Mouse (Mus musculus): Measurements from ENCODE around the gene Mrpl57. TPM values are rescaled to one million over a fixed set of nuclear protein-coding genes. Genes with fewer than 3 reads are reported as not detected.
"Not testable (repeated sequence)": the region's sequence is repeated elsewhere in the genome, so short reads cannot be mapped to it uniquely, and the experiment has no call there.

Gene Mrpl57
- polyA plus RNA-seq, 1 experiment from 2014 or later, result 264 TPM

GRCm38 (mm10) chr14:57808558-57808957 lies 17.5 kb upstream of the Mrpl57 start:
- H3K36me3 ChIP-seq (ENCODE audit: control insufficient read depth, insufficient read depth, low read length), result peaks cover 53% of the 10 kb centered on the region
- no peak for DNase-seq (ENCODE audit: low spot score)
- WGBS, result 73% methylated on average over 5 of the region's 5 CpGs
- peak; percentile 53; the same call in 1 of the 2 replicates for ATAC-seq (replicated peaks; ENCODE audit: low FRiP score)
- no peaks in the 10 kb centered on the region for H3K27me3 ChIP-seq (replicated peaks; ENCODE audit: control insufficient read depth, insufficient read depth, low read length)
- no peak overlapping the region for H3K27ac ChIP-seq (ENCODE audit: low read depth, low read length)
- H3K9ac ChIP-seq (ENCODE audit: low read depth, low read length), result no peak overlapping the region
- no peak overlapping the region for H3K4me2 ChIP-seq
- no peak overlapping the region for H3K4me3 ChIP-seq (ENCODE audit: low read depth, low read length)
- no peaks in the 10 kb centered on the region for H3K4me1 ChIP-seq (replicated peaks; ENCODE audit: control insufficient read depth, insufficient read depth, low read length)
- H3K9me3 ChIP-seq (ENCODE audit: control insufficient read depth, low read length), result no peaks in the 10 kb centered on the region

GRCm38 (mm10) chr14:57810886-57811285 lies 15.1 kb upstream of the Mrpl57 start:
- peaks cover 59% of the 10 kb centered on the region for H3K36me3 ChIP-seq (ENCODE audit: control insufficient read depth, insufficient read depth, low read length)
- no peak overlapping the region for H3K4me3 ChIP-seq (ENCODE audit: low read depth, low read length)
- no peak overlapping the region for H3K4me2 ChIP-seq
- H3K9me3 ChIP-seq (ENCODE audit: control insufficient read depth, low read length), result no peaks in the 10 kb centered on the region
- no peak for DNase-seq (ENCODE audit: low spot score)
- WGBS, result 91% methylated on average over 2 of the region's 2 CpGs
- no peaks in the 10 kb centered on the region for H3K27me3 ChIP-seq (replicated peaks; ENCODE audit: control insufficient read depth, insufficient read depth, low read length)
- ATAC-seq (replicated peaks; ENCODE audit: low FRiP score), result no peak
- no peak overlapping the region for H3K9ac ChIP-seq (ENCODE audit: low read depth, low read length)
- no peaks in the 10 kb centered on the region for H3K4me1 ChIP-seq (replicated peaks; ENCODE audit: control insufficient read depth, insufficient read depth, low read length)
- H3K27ac ChIP-seq (ENCODE audit: low read depth, low read length), result no peak overlapping the region

- ATAC-seq (replicated peaks; ENCODE audit: low FRiP score) (no peak), DNase-seq (ENCODE audit: low spot score) (no peak)
- Histone ChIP-seq H3K27ac (ENCODE audit: low read depth, low read length) (no peak overlapping the region), H3K9me3 (ENCODE audit: control insufficient read depth, low read length) (no peaks in the 10 kb centered on the region), H3K4me3 (ENCODE audit: low read depth, low read length) (no peak overlapping the region), H3K4me2 (no peak overlapping the region), H3K4me1 (replicated peaks; ENCODE audit: control insufficient read depth, insufficient read depth, low read length) (no peaks in the 10 kb centered on the region), H3K9ac (ENCODE audit: low read depth, low read length) (no peak overlapping the region), H3K27me3 (replicated peaks; ENCODE audit: control insufficient read depth, insufficient read depth, low read length) (no peaks in the 10 kb centered on the region), H3K36me3 (ENCODE audit: control insufficient read depth, insufficient read depth, low read length) (peaks cover 59% of the 10 kb centered on the region)
- WGBS, result 97% methylated on average over 5 of the region's 5 CpGs
Observed at GRCm38 (mm10) chr14:57811844-57812243, 14.2 kb upstream of the Mrpl57 start.

GRCm38 (mm10) chr14:57820839-57821238 lies 5.2 kb upstream of the Mrpl57 start:
- H3K27ac ChIP-seq (ENCODE audit: low read depth, low read length), result no peak overlapping the region
- H3K4me3 ChIP-seq (ENCODE audit: low read depth, low read length), result no peak overlapping the region
- no peak overlapping the region for H3K4me2 ChIP-seq
- no peaks in the 10 kb centered on the region for H3K27me3 ChIP-seq (replicated peaks; ENCODE audit: control insufficient read depth, insufficient read depth, low read length)
- H3K4me1 ChIP-seq (replicated peaks; ENCODE audit: control insufficient read depth, insufficient read depth, low read length), result no peaks in the 10 kb centered on the region
- H3K9me3 ChIP-seq (ENCODE audit: control insufficient read depth, low read length), result no peaks in the 10 kb centered on the region
- ATAC-seq (replicated peaks; ENCODE audit: low FRiP score) (0 out of 2 replicates have a peak, but pooled peaks have one; percentile 33), DNase-seq (ENCODE audit: low spot score) (no peak)
- H3K9ac ChIP-seq (ENCODE audit: low read depth, low read length), result no peak overlapping the region
- 37% methylated on average over 4 of the region's 4 CpGs for WGBS
- H3K36me3 ChIP-seq (ENCODE audit: control insufficient read depth, insufficient read depth, low read length), result peaks cover 29% of the 10 kb centered on the region

- peak overlapping the region; percentile 73 for H3K4me2 ChIP-seq
- no peaks in the 10 kb centered on the region for H3K27me3 ChIP-seq (replicated peaks; ENCODE audit: control insufficient read depth, insufficient read depth, low read length)
- no peaks in the 10 kb centered on the region for H3K9me3 ChIP-seq (ENCODE audit: control insufficient read depth, low read length)
- no peak for ATAC-seq (replicated peaks; ENCODE audit: low FRiP score)
- H3K36me3 ChIP-seq (ENCODE audit: control insufficient read depth, insufficient read depth, low read length), result 0 out of 2 replicates have a peak, but pooled peaks cover 2% of the 10 kb centered on the region
- peaks cover 7% of the 10 kb centered on the region; the same call in 1 of the 2 replicates for H3K4me1 ChIP-seq (replicated peaks; ENCODE audit: control insufficient read depth, insufficient read depth, low read length)
- H3K9ac ChIP-seq (ENCODE audit: low read depth, low read length), result peak overlapping the region; percentile 96
- peak overlapping the region; percentile 87 for H3K4me3 ChIP-seq (ENCODE audit: low read depth, low read length)
- 52% methylated on average over 1 of the region's 1 CpGs for WGBS
- no peak overlapping the region for H3K27ac ChIP-seq (ENCODE audit: low read depth, low read length)
- no peak for DNase-seq (ENCODE audit: low spot score)
Observed at GRCm38 (mm10) chr14:57827284-57827683, 1.2 kb downstream of the Mrpl57 start.

DNA sequence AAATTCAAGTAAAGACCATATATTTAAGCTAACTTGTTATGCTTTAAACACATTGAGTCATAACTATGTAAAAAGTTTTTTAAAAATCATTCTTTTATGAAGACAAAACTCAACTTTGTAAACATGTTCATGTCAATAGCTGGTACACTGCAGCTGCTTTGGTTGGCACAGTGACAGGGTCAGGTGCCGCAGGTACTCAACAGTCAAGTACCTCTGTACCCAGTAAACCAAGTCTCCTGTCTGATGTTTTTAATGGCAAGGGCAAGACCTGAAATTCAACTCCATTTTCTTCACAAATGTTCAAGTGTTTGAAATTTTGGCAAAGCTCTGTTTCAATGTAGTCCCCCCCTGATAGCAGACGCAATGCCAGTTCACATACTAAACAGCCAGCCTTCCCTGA lies 7.5 kb downstream of the Mrpl57 start:
- Histone ChIP-seq H3K9ac (ENCODE audit: low read depth, low read length) (no peak overlapping the region), H3K4me1 (replicated peaks; ENCODE audit: control insufficient read depth, insufficient read depth, low read length) (0 out of 2 replicates have a peak, but pooled peaks cover 4% of the 10 kb centered on the region), H3K36me3 (ENCODE audit: control insufficient read depth, insufficient read depth, low read length) (peaks cover 7% of the 10 kb centered on the region), H3K4me3 (ENCODE audit: low read depth, low read length) (no peak overlapping the region), H3K27ac (ENCODE audit: low read depth, low read length) (no peak overlapping the region), H3K9me3 (ENCODE audit: control insufficient read depth, low read length) (no peaks in the 10 kb centered on the region), H3K4me2 (no peak overlapping the region), H3K27me3 (replicated peaks; ENCODE audit: control insufficient read depth, insufficient read depth, low read length) (no peaks in the 10 kb centered on the region)
- DNase-seq (ENCODE audit: low spot score) (no peak), ATAC-seq (replicated peaks; ENCODE audit: low FRiP score) (no peak)
- WGBS, result 96% methylated on average over 2 of the region's 2 CpGs

GRCm38 (mm10) chr14:57835157-57835556 lies 9.1 kb downstream of the Mrpl57 start:
- no peak for DNase-seq (ENCODE audit: low spot score)
- peak; percentile 93 for ATAC-seq (replicated peaks; ENCODE audit: low FRiP score)
- no peak overlapping the region for H3K4me2 ChIP-seq

DNA sequence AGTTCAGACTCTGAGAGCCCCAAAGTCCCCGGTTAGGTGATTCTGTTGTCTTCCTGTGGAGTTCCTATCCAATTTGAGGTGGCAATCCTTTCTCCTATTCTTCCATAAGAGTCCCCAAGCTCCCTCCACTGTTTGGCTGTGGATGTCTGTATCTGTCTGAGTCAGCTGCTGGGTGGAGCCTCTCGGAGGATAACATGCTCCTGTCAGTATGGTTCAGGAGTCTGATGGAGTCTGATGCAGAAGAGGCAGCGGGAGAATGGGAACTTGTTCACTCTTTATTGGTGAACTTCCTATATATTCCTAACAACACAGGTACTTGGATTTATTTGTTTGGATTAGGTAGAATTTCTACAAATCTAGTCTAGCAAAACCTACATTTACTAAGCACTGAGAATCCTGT lies 18.5 kb downstream of the Mrpl57 start:
- no peak for DNase-seq (ENCODE audit: low spot score)
- no peak for ATAC-seq (replicated peaks; ENCODE audit: low FRiP score)
- no peak overlapping the region for H3K9ac ChIP-seq (ENCODE audit: low read depth, low read length)
- H3K36me3 ChIP-seq (ENCODE audit: control insufficient read depth, insufficient read depth, low read length), result no peaks in the 10 kb centered on the region
- H3K4me2 ChIP-seq, result no peak overlapping the region
- WGBS, result 75% methylated on average over 3 of the region's 3 CpGs
- no peaks in the 10 kb centered on the region for H3K9me3 ChIP-seq (ENCODE audit: control insufficient read depth, low read length)
- no peak overlapping the region for H3K4me3 ChIP-seq (ENCODE audit: low read depth, low read length)
- H3K27ac ChIP-seq (ENCODE audit: low read depth, low read length), result no peak overlapping the region
- H3K27me3 ChIP-seq (replicated peaks; ENCODE audit: control insufficient read depth, insufficient read depth, low read length), result no peaks in the 10 kb centered on the region
- H3K4me1 ChIP-seq (replicated peaks; ENCODE audit: control insufficient read depth, insufficient read depth, low read length), result no peaks in the 10 kb centered on the region

More at GRCm38 (mm10) chr14:57835157-57835556, 9.1 kb downstream of the Mrpl57 start:
- WGBS, result 48% methylated on average over 10 of the region's 10 CpGs
- Histone ChIP-seq H3K36me3 (ENCODE audit: control insufficient read depth, insufficient read depth, low read length) (peaks cover 7% of the 10 kb centered on the region), H3K4me1 (replicated peaks; ENCODE audit: control insufficient read depth, insufficient read depth, low read length) (0 out of 2 replicates have a peak, but pooled peaks cover 4% of the 10 kb centered on the region), H3K4me3 (ENCODE audit: low read depth, low read length) (no peak overlapping the region), H3K27ac (ENCODE audit: low read depth, low read length) (no peak overlapping the region), H3K9me3 (ENCODE audit: control insufficient read depth, low read length) (no peaks in the 10 kb centered on the region), H3K9ac (ENCODE audit: low read depth, low read length) (no peak overlapping the region), H3K27me3 (replicated peaks; ENCODE audit: control insufficient read depth, insufficient read depth, low read length) (no peaks in the 10 kb centered on the region)

GRCm38 (mm10) chr14:57848061-57848460 lies 22.0 kb downstream of the Mrpl57 start:
- 82% methylated on average over 5 of the region's 5 CpGs for WGBS

More at GRCm38 (mm10) chr14:57848061-57848460, 22.0 kb downstream of the Mrpl57 start:
- not testable (repeated sequence) for H3K4me3 ChIP-seq (ENCODE audit: low read depth, low read length); ATAC-seq (replicated peaks; ENCODE audit: low FRiP score); H3K4me2 ChIP-seq; DNase-seq (ENCODE audit: low spot score); H3K4me1 ChIP-seq (replicated peaks; ENCODE audit: control insufficient read depth, insufficient read depth, low read length); H3K36me3 ChIP-seq (ENCODE audit: control insufficient read depth, insufficient read depth, low read length); H3K27me3 ChIP-seq (replicated peaks; ENCODE audit: control insufficient read depth, insufficient read depth, low read length); H3K9ac ChIP-seq (ENCODE audit: low read depth, low read length); H3K9me3 ChIP-seq (ENCODE audit: control insufficient read depth, low read length); H3K27ac ChIP-seq (ENCODE audit: low read depth, low read length)
